Mouse (Mus musculus): ENCODE data around the gene Ireb2. TPM values are rescaled to one million over a fixed set of nuclear protein-coding genes. Genes with fewer than 3 reads are reported as not detected.

Gene Ireb2
- 35.9 TPM for total RNA-seq (2023)

DNA sequence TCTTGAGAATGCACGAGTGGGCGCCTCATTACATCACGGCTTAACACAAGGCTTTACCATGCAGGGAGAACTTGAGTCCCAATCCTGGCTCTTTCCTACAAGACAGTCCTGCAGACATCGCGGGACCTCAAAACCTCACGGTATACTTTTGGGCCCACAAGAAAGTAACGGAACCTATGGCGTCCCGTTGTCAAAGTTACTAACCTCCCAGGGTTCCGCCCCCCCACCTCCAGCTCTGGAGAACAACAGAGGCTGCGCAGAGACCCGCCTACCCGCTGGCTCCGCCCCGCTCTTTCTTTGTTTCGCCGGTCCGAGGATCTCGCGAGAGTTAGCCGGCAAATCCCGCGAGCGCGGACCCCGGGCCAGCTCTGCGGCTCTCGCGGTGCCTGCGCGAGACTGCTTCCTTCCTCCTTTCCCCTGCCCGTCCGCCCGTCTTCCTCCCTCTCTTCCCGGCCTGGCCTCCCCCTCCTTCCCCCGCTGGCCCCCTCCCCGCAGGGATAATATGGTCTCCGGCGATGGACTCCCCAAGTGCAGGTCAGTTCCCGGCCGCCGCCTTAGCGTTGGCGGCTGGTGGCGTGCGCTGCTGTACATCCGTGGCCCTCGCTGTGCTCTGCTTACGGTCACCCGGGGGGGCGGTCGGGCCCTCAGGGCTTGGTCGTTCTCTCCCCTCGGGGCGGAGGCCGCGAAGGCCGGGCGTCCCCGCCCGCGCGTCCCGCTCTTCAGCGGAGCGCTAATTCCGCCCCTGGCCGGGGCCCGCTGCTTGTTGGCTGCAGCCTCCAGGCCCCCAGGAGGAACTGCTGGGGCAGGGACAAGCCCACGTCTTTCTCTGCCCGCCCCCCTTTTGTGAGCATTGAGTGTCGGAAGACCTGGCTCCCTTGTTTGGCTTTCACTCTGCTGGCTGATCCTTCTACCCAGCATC lies at the start of gene Ireb2:
TSS of gene Ireb2 (plus strand) at position 427 of the 919 bp plus-strand sequence.

DNA sequence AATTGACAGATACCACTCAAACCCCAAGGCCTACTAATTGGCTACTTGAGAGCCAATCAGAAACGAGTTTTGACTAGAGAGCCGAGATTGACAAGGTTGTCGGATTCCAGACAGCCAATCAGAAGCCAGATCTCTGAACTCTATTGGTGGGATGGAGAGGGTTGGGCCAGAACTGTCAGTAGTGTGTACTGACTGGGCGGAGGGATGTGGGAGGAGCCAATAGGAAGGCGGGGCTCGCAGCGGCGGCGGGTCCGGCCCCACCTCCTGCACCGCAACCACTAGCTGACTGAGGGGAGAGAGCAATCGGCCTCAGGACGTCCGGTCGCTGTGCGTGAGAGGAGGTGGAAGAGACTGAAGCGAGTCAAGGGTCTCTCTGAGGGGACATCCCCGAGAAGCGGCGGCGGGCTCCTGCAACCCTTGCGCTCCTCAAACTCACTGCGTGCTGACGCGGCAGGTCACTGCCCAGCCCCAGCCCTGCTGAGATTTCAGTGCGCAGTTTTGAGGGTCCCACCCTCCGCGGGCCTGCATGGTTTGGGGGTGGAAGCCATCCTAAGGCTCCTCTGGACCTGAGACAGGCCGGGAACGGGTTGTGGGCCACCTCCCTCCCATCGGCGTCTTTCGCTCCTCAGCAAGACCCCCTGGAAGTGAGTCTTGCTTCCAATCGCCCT lies 53.6 kb downstream of the Ireb2 start, which contains the start of gene Hykk:
TSS of gene Hykk (plus strand) at position 274 of the 668 bp plus-strand sequence.

DNA sequence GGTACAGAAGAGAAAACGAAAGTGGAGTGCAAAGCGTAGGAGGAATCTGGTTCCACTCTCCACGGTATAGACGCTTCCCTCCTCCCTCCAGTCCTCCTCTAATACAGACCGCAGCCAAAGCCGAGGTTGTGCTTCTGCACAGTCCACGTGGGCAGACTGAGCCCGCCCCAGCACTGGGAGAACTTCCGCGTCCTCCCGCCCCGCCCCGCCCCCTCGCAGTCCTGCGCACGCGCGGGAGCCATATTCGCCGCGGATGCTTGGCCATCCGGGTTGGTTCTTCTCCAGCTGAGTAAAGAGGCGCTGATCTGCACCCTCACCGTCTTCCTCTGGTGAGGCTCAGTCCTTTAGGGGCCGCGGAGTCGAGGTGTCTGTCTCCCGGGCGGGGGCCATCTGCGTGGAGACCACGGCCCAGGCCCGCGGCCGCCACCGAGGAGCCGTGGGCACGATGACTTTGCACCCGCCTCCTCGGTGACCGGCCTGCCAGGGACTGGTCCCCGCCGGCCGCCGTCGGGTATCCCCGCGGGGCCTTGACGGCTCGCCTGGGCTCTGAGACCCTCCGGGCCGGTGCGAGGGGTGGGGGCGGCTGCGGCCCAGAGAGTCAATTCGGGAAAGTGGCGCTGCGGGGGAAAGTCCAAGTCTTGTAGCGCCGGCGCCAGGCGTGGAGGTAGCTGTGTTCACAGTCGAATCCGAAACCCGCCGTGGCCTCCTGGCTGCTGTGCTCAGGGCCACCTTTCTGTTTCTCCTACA lies 87.2 kb downstream of the Ireb2 start, which contains the start of the genes Psma4 and AY074887:
TSS of gene Psma4 (plus strand) at position 216 of the 747 bp plus-strand sequence.
TSS of gene AY074887 (minus strand) at position 424 of the 747 bp plus-strand sequence.

Other genes starting within 250 kb of the Ireb2 start
- 18.8 TPM for gene Acsbg1, start 201.9 kb upstream of the Ireb2 start, total RNA-seq (2023)
- 25.4 TPM for gene Dnaja4, start 164.9 kb upstream of the Ireb2 start, total RNA-seq (2023)
- 44.9 TPM for gene Wdr61, start 129.3 kb upstream of the Ireb2 start, total RNA-seq (2023)
- not detected for gene Crabp1, start 99.0 kb upstream of the Ireb2 start, total RNA-seq (2023)
- gene Hykk, start 53.5 kb downstream of the Ireb2 start, total RNA-seq (2023), result 0.98 TPM
- 75.1 TPM for gene Psma4, start 87.0 kb downstream of the Ireb2 start, total RNA-seq (2023)
- not detected for gene AY074887, start 87.2 kb downstream of the Ireb2 start, total RNA-seq (2023)
- gene Chrna5, start 117.1 kb downstream of the Ireb2 start, total RNA-seq (2023), result not detected
- not detected for gene Chrna3, start 162.8 kb downstream of the Ireb2 start, total RNA-seq (2023)
- not detected for gene Chrnb4, start 185.0 kb downstream of the Ireb2 start, total RNA-seq (2023)